In genomic region chr15:96135250-96135731, GRCm38 (mm10) we compare ENCODE assay signal across 9 mouse cellular contexts.
DNase-seq lines count a peak whose midpoint lies in the region; ATAC-seq and TF ChIP-seq lines count a peak whose summit lies in the region.
"Had no signal": no experiment of that assay in that cellular context is flagged by ENCODE, and none has a peak within 500 bp of the region (broad histone marks: within the 10 kb centered on the region; RNA-seq: fewer than 3 reads in every experiment).

No protein-coding gene starts in this region.

- no peak overlapping the region for H3K4me3 ChIP-seq in lung, embryonic 15.5 days
- H3K4me3 ChIP-seq in intestine, postnatal 0 days (ENCODE audit: low read depth, low read length) = no peak overlapping the region

- H3K27ac ChIP-seq in lung, embryonic 15.5 days = peak overlapping the region; percentile 37; the same call in 1 of the 2 replicates
- H3K27ac ChIP-seq in intestine, postnatal 0 days (ENCODE audit: low read depth, low read length) = no peak overlapping the region

- no peaks in the 10 kb centered on the region for H3K9me3 ChIP-seq in lung, embryonic 15.5 days
- no peaks in the 10 kb centered on the region for H3K9me3 ChIP-seq in intestine, postnatal 0 days (ENCODE audit: control insufficient read depth)

- no peaks in the 10 kb centered on the region for H3K27me3 ChIP-seq in lung, embryonic 15.5 days
- H3K27me3 ChIP-seq in intestine, postnatal 0 days (replicated peaks; ENCODE audit: control insufficient read depth, insufficient read depth, low read length) = no peaks in the 10 kb centered on the region

- no peaks in the 10 kb centered on the region for H3K36me3 ChIP-seq in lung, embryonic 15.5 days
- no peaks in the 10 kb centered on the region for H3K36me3 ChIP-seq in intestine, postnatal 0 days (ENCODE audit: control insufficient read depth, insufficient read depth)

- H3K4me1 ChIP-seq in lung, embryonic 15.5 days = peaks cover 20% of the 10 kb centered on the region
- H3K4me1 ChIP-seq in intestine, postnatal 0 days (replicated peaks; ENCODE audit: control insufficient read depth, insufficient read depth, low read length) = no peaks in the 10 kb centered on the region

- WGBS in lung, embryonic 15.5 days = 14% methylated on average over 13 of the region's 13 CpGs
- WGBS in intestine, postnatal 0 days = 17% methylated on average over 13 of the region's 13 CpGs

- no peak for TF ChIP-seq CTCF in intestine, postnatal 0 days (IDR thresholded peaks at IDR 0.05; ENCODE audit: low read depth)

- no peak overlapping the region for H3K9ac ChIP-seq in lung, embryonic 15.5 days
- no peak overlapping the region for H3K9ac ChIP-seq in intestine, postnatal 0 days (ENCODE audit: low read depth, low read length)

- no peak for ATAC-seq in lung, embryonic 15.5 days (ENCODE audit: borderline replicate concordance, extremely low read depth, low FRiP score, low TSS enrichment)
- ATAC-seq in intestine, postnatal 0 days = no peak

- peak overlapping the region; percentile 43 for H3K4me2 ChIP-seq in lung, embryonic 15.5 days
- H3K4me2 ChIP-seq in intestine, postnatal 0 days (replicated peaks; ENCODE audit: low read depth) = 0 out of 2 replicates have a peak overlapping the region, but pooled peaks have one; percentile 17

- no peak for DNase-seq in lung, postnatal 25 days (ENCODE audit: low spot score)
- DNase-seq in fat pad, adult 2 months (ENCODE audit: extremely low read depth, low read depth, low spot score) = peak; percentile 56
- peak; percentile 0 for DNase-seq in retina, postnatal 7 days (ENCODE audit: low read depth, low spot score)
- no peak for DNase-seq in layer of hippocampus, adult 8-10 months (ENCODE audit: low spot score in 2 of 2)
- no peak for DNase-seq in thymus, postnatal 36 days
- DNase-seq: kidney, adult 8-10 months; lung, postnatal 4 days had no signal

Comparison
In these comparisons a context has a peak if more than half of its experiments do, and no peak if none do; other contexts are left out.
1. DNase-seq: peak in fat pad, adult 2 months (single experiment) and retina, postnatal 7 days (single experiment); none in lung, postnatal 25 days (single experiment), layer of hippocampus, adult 8-10 months (0 of 2) and thymus, postnatal 36 days (0 of 2).